Mouse (Mus musculus): ENCODE measurements around the gene Casp4. TPM values are rescaled to one million over a fixed set of nuclear protein-coding genes. Genes with fewer than 3 reads are reported as not detected.

Gene Casp4
- 26.4 and 30.7 TPM in 2 replicates for polyA plus RNA-seq (2012; rRNA removed)

- WGBS, result under 1% methylated on average over 5 of the region's 5 CpGs
- no peak for DNase-seq (ENCODE audit: low read depth, low spot score)
Observed at GRCm38 (mm10) chr9:5308561-5308960, at the start of gene Casp4. TSS of gene Casp4 (plus strand) at chr9:5308828.

- 77% methylated on average over 2 of the region's 2 CpGs for WGBS
- DNase-seq (ENCODE audit: low read depth, low spot score), result no peak
Observed at GRCm38 (mm10) chr9:5263951-5264475, 44.6 kb upstream of the Casp4 start.

GRCm38 (mm10) chr9:5270274-5270673, 38.4 kb upstream of the Casp4 start:
- 74% methylated on average over 2 of the region's 2 CpGs for WGBS
- DNase-seq (ENCODE audit: low read depth, low spot score), result no peak

GRCm38 (mm10) chr9:5270884-5271283, 37.7 kb upstream of the Casp4 start:
- DNase-seq (ENCODE audit: low read depth, low spot score), result no peak
- 18% methylated on average over 1 of the region's 1 CpGs for WGBS

- WGBS, result 70% methylated on average over 6 of the region's 6 CpGs
- DNase-seq (ENCODE audit: low read depth, low spot score), result no peak
Observed at GRCm38 (mm10) chr9:5271334-5271845, 37.2 kb upstream of the Casp4 start.

- WGBS, result 42% methylated on average over 2 of the region's 2 CpGs
- DNase-seq (ENCODE audit: low read depth, low spot score), result no peak
Observed at GRCm38 (mm10) chr9:5286071-5286470, 22.6 kb upstream of the Casp4 start.

- peak; percentile 67 for DNase-seq (ENCODE audit: low read depth, low spot score)
Observed at GRCm38 (mm10) chr9:5286597-5286996, 22.0 kb upstream of the Casp4 start.

GRCm38 (mm10) chr9:5296354-5297237, 12.0 kb upstream of the Casp4 start:
- no peak for DNase-seq (ENCODE audit: low read depth, low spot score)
- WGBS, result 33% methylated on average over 2 of the region's 2 CpGs

GRCm38 (mm10) chr9:5298329-5299131, 10.1 kb upstream of the Casp4 start, which contains the start of gene Casp1:
TSS of gene Casp1 (plus strand) at chr9:5298517.
- WGBS, result 26% methylated on average over 11 of the region's 11 CpGs
- no peak for DNase-seq (ENCODE audit: low read depth, low spot score)

GRCm38 (mm10) chr9:5299132-5299381, 9.6 kb upstream of the Casp4 start:
- no peak for DNase-seq (ENCODE audit: low read depth, low spot score)
- WGBS, result 18% methylated on average over 2 of the region's 2 CpGs

GRCm38 (mm10) chr9:5310112-5310511, 1.5 kb downstream of the Casp4 start:
- DNase-seq (ENCODE audit: low read depth, low spot score), result no peak

GRCm38 (mm10) chr9:5311435-5311834, 2.8 kb downstream of the Casp4 start:
- WGBS, result 27% methylated on average over 4 of the region's 4 CpGs
- DNase-seq (ENCODE audit: low read depth, low spot score), result no peak

GRCm38 (mm10) chr9:5328204-5328603, 19.6 kb downstream of the Casp4 start:
- DNase-seq (ENCODE audit: low read depth, low spot score), result no peak
- WGBS, result 58% methylated on average over 3 of the region's 3 CpGs

- DNase-seq (ENCODE audit: low read depth, low spot score), result peak; percentile 74
Observed at GRCm38 (mm10) chr9:5332441-5332840, 23.8 kb downstream of the Casp4 start.

- no peak for DNase-seq (ENCODE audit: low read depth, low spot score)
- 87% methylated on average over 1 of the region's 1 CpGs for WGBS
Observed at GRCm38 (mm10) chr9:5333422-5333821, 24.8 kb downstream of the Casp4 start.

- 87% methylated on average over 1 of the region's 1 CpGs for WGBS
- no peak for DNase-seq (ENCODE audit: low read depth, low spot score)
Observed at GRCm38 (mm10) chr9:5343092-5343491, 34.5 kb downstream of the Casp4 start.

GRCm38 (mm10) chr9:5344090-5344489, 35.5 kb downstream of the Casp4 start:
- 77% methylated on average over 4 of the region's 4 CpGs for WGBS
- DNase-seq (ENCODE audit: low read depth, low spot score), result no peak

GRCm38 (mm10) chr9:5345291-5345898, 36.8 kb downstream of the Casp4 start, which contains the start of gene Casp12:
TSS of gene Casp12 (plus strand) at chr9:5345430.
- WGBS, result 29% methylated on average over 4 of the region's 4 CpGs
- DNase-seq (ENCODE audit: low read depth, low spot score), result no peak

- WGBS, result 80% methylated on average over 4 of the region's 4 CpGs
- no peak for DNase-seq (ENCODE audit: low read depth, low spot score)
Observed at GRCm38 (mm10) chr9:5347381-5347780, 38.8 kb downstream of the Casp4 start.

GRCm38 (mm10) chr9:5353673-5354072, 45.0 kb downstream of the Casp4 start:
- no peak for DNase-seq (ENCODE audit: low read depth, low spot score)
- WGBS, result 77% methylated on average over 2 of the region's 2 CpGs
